Mouse (Mus musculus): ENCODE results near the gene Clcnkb.

DNA sequence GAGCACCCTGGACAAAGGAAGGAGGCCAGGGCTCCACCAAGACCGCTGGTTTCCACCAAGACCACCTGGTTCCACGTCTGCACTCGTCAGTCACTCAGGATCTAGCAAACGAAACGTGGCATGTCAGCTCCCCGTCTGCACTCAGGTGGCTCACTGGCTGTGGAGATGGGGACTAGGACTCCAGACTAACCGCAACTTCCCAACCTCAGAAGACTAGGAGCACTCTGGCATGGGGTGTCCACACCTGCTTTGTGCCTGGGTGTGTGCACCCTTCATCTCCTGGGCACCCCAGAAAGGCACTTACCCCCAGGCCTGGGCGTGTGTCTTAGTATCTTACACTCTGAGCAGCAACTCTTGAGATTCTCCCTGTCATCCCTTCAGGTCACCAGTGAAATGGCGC lies 44.0 kb upstream of the Clcnkb start:
- no peak for TF ChIP-seq POLR2A (IDR thresholded peaks at IDR 0.05; ENCODE audit: borderline replicate concordance, extremely low read depth, low read depth, low read length)
- no peak for TF ChIP-seq CTCF (IDR thresholded peaks at IDR 0.05; ENCODE audit: insufficient read depth, low read length)

Data from lung, adult 2 months (tissue).